Mouse (Mus musculus): ENCODE measurements around the gene Pde10a.

Pde10a gene

DNA sequence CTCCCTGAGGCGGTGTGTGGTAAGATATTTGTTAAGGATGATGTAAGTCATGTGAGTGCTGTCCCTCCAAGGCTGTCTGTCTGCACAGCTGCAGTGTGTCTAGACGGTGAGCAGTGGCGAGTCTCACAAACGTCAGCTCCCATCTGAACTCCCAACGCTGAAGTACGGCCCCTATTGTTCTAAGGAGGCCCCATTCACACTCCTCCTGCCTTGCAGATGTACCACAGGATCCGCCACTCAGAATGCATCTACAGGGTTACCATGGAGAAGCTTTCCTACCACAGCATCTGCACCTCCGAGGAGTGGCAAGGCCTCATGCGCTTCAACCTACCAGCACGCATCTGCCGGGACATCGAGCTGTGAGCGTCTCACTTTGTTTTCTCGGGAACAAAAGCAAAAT, 436.5 kb downstream of the Pde10a start:
- DNase-seq (ENCODE audit: low read depth, low spot score) = no peak

DNA sequence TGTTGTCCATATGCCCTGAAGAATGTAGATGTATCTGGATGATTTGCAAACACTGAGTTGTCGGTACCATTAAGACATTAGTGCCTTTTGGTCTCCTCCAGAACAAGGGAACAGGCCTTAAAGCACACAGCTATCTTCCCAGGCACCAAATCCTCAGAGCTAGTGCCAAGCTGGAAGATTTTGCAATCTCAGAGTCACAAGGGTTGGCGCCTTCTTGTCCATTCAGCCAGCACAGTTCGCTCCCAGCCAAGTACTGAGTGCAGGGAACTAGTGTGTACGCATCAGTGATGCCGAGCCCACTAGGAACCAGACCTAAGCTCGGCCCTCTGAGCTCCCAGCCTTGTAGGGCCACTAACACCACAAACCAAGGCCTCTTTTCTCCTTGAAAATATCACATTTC, 440.0 kb downstream of the Pde10a start:
- DNase-seq (ENCODE audit: low read depth, low spot score) = no peak

DNA sequence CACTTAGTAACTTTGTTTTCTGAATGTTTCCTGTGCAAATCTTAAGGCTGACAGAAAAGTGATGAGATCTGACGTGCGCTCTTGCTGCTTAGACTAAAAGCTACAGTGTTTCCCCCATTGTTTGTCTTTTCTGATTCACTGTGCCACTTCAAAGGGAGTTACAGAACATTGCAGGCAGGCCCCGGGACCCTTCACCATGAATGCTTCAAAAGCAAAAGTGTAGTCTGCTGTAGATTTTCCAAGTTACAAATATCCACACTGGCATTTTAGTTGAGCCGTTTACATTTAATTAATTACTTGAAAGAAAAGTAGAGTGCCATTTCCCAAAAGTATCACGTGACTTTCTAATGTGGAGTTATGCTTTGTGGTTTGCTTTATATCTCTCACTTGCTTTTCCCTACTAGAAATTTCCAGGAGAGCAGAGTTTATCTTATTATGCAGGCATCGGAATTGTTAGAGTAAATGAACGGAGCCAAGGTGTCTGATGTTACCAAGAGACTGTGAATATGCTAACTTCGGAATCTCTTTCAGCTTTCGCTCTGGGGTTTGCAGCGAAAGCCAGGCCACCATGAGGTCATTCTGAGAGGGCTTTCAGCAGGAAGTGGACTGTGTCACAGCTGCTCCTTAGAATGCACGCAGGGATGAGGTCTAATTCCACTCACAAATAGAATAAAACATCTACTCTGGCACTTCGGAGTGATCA, 447.1 kb downstream of the Pde10a start:
- DNase-seq (ENCODE audit: low read depth, low spot score) = no peak

DNA sequence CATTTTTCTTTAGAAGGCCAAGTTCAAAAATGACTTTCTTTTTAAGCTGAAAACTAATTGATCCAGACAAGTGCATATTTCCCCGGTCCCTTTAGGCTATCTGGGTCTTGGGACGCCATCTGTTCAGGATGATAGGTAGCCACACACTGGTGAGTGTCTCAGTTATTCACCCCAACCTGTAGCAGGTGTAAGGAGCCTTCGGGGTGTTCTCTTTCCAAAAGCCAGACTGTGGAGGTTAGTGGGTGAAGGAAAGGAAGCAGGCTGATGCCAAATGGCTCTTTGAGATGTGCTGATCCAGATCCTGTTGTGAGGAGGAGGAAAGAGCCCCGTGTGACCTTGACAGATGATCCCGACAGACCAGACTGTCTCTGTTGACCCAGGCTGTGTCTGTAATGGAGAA, 448.2 kb downstream of the Pde10a start:
- DNase-seq (ENCODE audit: low read depth, low spot score) = no peak

DNA sequence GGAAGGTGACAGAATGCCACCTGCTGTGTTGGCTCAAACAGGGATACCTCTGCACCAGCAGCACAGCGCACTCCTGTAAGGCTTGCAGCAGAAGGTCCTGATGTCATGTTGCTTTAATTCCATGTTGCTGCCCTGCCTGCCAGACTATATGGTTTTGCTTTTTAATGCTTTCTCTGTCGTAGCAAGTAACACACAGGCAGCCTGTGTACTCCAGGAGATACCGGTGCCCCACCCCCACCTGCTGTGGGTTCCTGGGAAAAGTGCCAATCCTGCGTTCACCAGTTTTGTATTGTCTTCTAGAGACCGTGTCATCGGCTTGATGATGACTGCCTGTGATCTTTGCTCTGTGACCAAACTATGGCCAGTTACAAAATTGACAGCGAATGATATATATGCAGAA, 449.3 kb downstream of the Pde10a start:
- no peak for DNase-seq (ENCODE audit: low read depth, low spot score)

DNA sequence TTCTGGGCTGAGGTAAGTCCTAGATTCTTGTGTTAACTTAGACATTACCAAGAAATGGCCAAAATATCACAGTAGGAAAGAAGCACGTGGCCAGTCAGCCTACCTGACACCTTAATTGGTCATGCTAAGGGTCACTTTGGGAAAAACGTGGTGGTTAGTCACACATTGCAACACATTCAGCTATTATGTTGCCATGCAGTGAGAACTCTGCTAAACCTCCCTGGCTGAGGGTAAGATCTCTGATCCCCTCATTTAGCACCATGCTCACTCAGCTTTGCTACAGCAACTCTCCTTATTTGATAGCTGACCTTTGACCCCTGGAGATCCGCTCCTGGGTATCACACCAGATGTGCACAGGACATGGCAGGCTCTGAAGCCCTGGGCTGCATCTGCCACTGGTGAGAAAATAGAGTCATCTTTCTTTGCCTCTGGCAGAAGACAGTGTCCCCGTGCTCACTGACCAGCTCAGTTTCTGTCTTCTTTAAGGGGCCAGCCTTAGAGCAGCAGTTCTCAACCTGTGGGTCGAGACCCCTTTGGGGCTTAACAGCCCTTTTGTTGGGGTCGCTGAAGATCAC, 449.7 kb downstream of the Pde10a start:
- no peak for DNase-seq (ENCODE audit: low read depth, low spot score)

DNA sequence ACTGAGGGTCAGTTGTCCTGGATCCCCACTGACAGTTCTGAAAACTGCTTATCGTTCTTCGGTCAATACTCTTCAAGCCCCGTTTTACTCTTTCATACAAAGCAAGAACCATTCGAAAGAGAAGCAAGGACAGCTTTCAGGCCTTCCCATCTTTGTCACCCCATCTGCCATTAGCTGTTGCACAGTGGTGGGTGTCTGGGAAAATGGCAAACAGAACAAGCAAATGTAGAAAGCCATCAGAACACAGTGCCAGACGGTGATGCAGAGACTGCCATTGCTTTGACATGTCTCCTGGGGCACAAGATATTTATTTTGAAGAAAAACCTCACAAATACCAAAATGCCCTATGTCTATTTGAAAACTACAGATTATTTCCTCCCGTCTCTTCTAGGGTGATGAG, 451.6 kb downstream of the Pde10a start:
- no peak for DNase-seq (ENCODE audit: low read depth, low spot score)

DNA sequence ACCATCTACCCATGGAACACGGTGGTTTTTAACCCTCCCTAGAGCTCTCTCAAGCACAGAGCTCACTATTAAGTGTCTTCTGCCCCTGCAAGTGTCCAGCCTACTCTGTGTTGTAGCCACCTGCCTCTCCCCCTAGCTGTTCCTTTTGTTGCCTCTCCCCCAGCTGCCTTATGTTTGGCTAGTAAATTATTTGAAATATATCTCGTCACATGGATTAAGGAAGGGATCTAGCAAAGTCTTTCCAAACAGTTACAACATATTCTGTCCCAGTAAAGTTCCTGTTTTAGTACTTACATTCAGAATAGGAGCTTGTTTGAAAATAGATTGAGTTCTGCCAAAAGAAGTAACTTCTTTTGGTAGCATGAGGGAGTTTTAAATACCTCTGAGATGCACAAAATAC, 452.1 kb downstream of the Pde10a start:
- no peak for DNase-seq (ENCODE audit: low read depth, low spot score)

DNA sequence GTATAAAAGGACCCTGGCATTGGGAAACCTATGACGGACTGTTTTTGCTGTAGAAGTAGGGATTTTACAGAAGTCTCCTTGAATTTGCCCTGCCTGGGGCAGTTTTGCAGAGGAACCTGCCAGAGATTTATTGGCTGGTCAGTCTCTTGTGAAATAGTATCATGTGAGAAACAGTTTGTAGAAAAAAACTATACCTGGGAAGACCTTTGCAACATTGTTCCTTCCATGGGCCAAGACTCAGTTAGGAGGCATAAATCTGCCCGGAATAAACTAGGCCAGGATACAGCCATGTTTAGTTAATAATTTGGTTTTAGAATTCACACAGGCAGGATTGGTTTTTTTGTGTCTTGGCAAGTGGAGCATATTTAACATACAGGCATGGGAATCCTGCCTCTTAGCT, 458.4 kb downstream of the Pde10a start:
- DNase-seq (ENCODE audit: low read depth, low spot score) = no peak

DNA sequence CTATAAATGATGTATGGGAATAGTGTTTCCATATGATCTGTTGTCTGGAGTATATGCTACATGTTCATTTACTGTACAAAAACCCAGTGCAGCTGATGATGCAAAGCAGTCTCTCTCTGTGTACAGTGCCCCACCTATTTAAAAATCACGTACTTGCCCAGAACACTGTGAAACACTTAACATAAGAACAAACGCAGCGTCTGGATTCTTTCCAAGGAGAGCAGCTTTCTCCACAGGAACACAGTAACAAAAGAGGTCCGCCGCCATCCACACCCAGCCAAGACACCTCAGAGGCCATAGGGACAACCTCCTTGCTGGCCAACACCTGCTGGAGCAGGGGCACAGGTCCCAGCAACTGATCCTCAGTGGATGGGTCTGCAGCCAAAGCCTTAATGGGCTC, 460.5 kb downstream of the Pde10a start:
- no peak for DNase-seq (ENCODE audit: low read depth, low spot score)

DNA sequence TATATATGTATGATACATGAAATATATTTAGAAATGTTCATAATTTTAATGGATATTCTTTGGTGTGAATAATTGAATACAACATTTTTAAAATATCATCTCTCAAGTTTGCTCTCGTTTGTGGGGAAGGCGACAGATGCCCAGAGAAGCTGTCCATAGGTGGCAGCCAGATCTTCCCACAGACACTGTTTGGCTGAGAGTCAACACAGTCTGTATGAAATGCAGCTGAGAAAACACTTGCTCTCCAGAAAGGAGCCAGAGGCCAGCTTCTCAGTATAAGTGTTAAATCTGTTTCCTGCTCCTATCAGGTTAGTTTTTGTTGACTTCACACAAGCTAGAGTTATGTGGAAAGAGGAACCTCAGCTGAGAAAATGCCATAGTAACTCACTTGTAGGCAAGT, 461.4 kb downstream of the Pde10a start:
- no peak for DNase-seq (ENCODE audit: low read depth, low spot score)

DNA sequence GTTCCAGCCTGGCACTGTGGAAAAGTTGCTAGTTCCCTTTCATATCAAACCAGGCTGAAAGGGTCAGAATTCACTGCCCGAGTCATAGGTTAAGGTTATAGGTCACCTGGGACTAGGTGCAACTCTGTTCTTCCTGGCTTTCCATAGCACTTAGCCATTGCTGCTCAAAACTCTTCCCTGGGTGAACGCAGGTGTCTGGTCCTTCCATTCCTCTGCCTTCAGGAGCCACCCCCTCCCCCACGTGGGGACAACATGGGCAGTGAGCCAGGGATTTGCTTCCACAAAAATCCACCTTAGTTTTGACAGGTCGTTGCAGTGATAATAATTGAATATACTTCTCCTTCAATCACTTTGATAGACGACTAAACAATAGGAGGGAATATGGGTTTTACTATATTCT, 462.2 kb downstream of the Pde10a start:
- DNase-seq (ENCODE audit: low read depth, low spot score) = no peak

DNA sequence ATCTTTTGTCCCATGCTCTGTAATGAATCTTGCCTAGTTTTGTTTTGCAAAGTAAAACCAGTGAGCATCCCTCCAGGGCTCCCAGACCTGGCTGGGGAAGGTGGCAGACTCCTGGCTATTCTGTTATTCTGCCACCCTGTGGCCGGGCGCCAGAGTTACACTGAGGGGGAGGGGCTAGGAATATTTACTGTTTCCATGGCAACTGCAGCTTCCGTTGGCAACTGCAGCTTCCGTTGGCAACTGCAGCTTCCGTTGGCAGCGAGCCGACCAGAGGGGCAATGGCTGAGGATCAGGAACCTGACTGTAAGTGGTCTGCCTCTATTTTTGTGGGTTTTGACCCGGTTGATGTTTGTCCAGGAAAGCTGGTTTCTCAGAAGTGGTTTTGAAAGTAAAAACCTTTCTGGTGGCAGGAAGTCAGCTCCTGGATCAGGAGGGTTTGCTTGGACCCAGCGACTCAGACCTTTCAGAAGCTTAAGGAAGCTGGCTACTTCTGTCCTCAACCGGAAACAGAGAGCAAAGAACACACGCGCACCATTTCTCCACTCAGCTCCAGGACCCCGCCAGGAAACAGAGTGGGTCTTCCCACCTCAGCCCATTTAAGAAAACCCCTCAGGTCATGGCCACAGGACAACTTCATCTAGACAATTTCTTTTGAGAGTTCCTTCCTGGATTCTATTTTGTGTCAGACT, 463.1 kb downstream of the Pde10a start, which contains the start of gene 1700010I14Rik:
TSS of gene 1700010I14Rik (plus strand) at position 215 of the 689 bp plus-strand sequence.
- peak; percentile 91 for DNase-seq (ENCODE audit: low read depth, low spot score)

DNA sequence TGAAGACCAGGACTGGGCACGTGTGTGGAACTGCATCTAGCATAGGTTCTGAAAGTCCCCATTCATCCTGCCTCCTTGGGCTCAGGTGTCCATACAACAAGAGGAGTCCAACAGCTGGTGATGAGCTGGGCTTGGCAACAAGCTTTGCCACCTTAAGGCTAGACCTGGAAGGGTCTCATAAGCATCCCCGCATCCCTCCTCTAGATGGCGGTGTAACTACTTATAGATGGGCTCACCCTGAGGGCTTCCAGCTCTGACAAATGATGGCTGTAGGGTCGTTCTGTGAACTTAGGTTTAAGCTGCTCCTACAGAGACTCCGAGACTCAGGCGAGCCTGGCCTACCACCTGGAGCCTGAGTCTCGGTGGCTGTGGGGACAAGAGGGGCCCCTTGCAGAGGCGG, 466.0 kb downstream of the Pde10a start:
- DNase-seq (ENCODE audit: low read depth, low spot score) = peak; percentile 57

DNA sequence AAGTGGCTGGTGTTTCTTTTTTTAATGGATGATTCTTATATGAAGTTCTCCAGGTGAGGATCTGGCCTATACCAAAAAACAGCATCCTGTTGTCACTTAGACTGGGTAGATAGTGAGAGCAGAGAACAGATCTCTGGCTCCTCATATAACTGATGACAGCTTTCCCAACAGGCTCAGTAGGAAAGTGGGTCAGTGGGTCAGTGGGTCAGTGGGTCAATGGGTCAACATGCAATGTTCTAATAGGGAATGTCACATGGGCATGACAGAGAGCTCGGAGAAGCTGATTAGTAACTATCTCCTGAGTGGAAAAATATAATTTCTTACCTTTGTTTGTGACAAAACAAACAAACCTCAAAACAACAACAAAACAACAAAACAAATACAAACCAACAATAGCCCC, 470.2 kb downstream of the Pde10a start:
- no peak for DNase-seq (ENCODE audit: low read depth, low spot score)

DNA sequence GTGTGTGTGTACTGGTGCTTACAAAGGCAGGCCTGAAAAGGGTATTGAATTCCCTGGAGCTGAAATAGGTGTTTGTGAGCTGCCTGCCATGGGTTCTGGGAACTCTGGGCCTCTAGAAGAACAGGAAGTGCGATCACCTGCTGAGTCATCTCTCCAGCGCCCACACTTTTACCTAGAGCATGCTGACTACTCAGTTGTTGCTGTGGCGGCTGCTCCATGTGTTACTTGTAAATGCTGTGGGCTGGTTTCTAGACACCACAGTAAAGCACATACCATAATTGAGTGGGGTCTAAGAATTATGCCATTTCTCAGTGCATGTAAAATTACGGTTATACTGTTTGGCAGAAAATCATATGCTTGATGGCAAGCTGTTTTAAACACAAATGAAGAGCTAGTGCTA, 477.3 kb downstream of the Pde10a start:
- DNase-seq (ENCODE audit: low read depth, low spot score) = peak; percentile 52

DNA sequence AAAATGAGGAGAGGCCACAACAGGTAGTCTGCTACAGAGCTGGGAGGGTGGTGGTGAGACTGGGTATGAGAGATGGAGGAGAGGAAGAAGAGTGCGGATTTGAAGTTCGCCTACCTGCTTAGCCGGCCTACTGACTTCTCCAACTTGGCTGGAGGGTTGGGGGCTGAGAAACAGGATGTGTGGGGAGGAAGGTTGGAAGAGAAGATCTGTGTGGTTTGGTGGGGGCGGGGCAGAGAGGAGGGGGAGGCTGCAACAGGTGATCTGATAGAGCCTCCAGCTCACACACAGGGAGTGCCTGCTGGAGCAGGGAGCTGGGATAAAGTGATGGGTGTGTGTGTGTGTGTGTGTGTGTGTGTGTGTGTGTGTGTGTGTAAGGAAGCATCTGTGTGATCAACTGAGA, 479.3 kb downstream of the Pde10a start:
- no peak for DNase-seq (ENCODE audit: low read depth, low spot score)

DNA sequence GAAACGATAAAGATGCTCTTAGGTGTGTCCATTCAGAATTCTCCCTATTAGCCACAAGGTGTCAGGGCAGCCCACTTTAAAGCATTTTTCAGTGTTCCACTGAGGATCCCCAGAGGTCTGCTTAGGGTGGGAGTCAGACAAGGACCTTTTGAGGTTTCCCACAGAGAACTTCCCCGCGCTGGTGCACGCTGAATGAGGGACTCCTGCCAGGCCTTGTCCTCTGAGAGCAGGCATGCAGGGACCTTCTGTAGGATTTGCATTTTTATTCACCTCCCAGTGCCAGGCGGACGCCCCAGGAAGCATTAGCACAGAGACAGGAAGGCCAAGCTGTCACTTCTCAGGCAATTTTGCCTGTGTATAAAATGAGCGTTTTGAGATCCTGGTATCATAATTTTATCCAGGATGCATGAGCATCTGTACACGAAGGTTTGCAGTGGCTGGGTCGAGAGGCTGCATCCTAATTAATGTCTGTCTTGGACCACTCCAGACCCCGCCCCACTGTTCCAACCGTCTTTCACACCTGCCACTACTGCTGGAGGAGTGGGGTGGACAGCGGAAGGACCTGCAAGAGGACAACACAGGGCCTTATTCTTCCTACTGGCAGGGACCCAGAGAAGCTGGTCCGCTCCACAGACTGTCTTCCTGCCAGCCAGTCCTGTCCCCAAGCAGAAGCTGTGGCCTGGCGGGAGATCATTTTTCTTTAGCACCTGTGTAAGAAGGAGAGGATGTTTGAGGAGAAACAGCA, 498.2 kb downstream of the Pde10a start:
- DNase-seq (ENCODE audit: low read depth, low spot score) = no peak

DNA sequence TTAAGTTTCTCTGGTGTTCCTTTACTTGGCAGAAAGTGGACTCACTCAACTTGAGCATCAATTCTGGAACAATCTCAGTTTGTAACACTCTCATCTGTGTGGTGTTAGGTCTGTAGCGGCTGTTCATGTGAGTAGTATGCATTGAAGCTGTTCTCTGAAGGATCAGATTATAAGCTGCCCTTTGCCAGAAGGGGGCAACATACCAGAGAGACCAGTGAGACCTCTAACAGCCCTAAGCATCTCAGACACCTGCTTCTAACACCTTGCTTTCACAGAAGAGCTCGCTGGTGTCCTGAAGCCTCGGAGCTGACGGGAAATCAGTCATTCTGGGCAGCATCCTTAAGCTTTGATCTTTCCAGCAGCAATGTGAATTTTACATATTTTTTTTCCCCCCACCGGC, 505.0 kb downstream of the Pde10a start:
- DNase-seq (ENCODE audit: low read depth, low spot score) = peak; percentile 59

DNA sequence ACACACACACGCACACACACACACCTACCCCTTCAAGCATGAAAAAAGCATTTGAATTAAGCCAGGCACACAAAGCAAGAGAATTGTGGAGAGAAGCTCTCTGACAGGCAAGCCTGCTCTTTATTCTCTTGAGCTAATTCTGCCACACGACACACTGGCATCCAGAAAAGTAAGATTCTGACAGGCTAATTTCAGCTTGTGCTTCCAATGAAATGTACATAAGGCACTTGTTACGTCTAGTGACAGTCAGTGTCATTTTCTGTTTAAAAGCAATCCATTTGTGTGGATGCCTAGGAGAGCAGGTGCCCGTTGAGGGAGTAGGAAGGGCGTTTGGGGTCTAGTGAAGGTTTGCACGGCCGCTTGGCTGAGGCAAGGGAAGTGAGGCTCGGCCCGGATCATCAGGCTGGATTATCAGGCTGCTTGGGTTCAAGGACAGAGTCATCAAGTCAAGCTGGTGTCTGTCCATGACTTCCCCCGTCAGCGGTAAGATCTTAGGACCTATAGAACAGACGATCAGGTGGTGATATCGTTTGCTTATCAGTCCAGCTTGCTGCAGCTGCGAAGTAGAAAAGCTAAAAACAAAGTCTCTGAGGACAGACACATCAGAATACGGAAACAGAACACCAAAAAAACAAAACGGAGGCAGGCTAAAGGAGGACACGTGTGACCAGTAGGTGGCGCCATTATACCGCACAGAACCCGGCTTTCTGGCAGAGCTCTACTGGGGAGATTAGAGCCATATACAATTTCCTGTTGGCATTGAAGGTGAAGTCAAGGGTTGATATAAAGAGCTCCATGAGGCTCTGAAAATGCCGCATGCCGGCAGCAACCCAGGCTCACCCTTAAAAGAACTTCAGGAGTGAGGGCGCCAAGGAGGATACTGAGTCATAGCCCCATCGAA, 506.3 kb downstream of the Pde10a start:
- peak; percentile 85 for DNase-seq (ENCODE audit: low read depth, low spot score)

DNA sequence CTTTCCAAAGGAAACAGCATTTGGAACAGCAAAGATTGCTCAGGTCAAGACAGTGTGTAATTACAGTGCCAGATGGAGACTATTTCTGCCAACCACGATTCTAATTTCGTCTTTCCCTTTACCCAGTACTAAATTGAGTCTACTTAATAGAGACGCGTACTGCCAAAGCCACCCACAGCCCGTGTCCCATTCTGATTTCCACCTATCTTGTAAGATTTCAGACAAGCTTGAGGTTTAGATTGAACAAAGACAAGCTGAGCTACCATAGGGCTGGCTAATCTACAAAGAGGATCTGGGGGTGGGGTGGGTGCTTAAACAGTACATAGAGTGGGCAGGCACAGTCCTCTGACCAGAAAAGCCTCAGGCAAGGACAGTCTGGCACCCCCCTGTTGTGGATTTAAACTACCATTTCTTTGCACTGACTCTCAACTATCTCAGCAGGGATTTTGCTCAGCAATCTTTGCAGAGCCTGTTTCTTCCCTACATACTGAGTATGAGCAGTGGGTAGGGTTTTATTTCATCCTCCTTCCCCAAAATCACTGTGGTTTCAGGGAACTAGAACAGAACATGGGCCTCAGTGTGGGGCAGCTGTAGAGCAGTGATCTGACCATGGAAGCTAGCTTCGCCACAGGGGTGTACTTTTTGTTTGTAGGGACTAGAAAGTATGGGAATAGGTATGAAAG, 507.3 kb downstream of the Pde10a start:
- DNase-seq (ENCODE audit: low read depth, low spot score) = no peak

Data from A20 (cell line).